27 mouse cellular contexts compared by ENCODE assay signal in genomic region chr13:98652194-98652593, GRCm38 (mm10). TPM values are rescaled to one million over a fixed set of nuclear protein-coding genes. Genes with fewer than 3 reads are reported as not detected.
DNase-seq lines count a peak whose midpoint lies in the region; ATAC-seq lines count a peak whose summit lies in the region.
"Had no signal": no experiment of that assay in that cellular context is flagged by ENCODE, and none has a peak within 500 bp of the region (broad histone marks: within the 10 kb centered on the region; RNA-seq: fewer than 3 reads in every experiment).

No protein-coding gene starts in this region.

- no peaks in the 10 kb centered on the region for H3K27me3 ChIP-seq in intestine, embryonic 16.5 days (replicated peaks; ENCODE audit: control insufficient read depth, insufficient read depth, low read length)
- H3K27me3 ChIP-seq in intestine, embryonic 15.5 days (replicated peaks), result no peaks in the 10 kb centered on the region
- H3K27me3 ChIP-seq: forebrain, embryonic 12.5 days; hindbrain, embryonic 12.5 days; midbrain, embryonic 12.5 days; neural tube, embryonic 13.5 days had no signal

- DNase-seq in layer of hippocampus, adult 9-11 months, result peak; percentile 45
- no peak for DNase-seq in layer of hippocampus, postnatal 36 days
- DNase-seq in testis, postnatal 10 days (ENCODE audit: low spot score), result peak; percentile 30
- no peak for DNase-seq in testis, postnatal 14 days (ENCODE audit: low spot score)
- DNase-seq: cerebellum, adult 2 months; cerebellum, postnatal 36 days; gastrocnemius, postnatal 36 days; kidney, postnatal 36 days; lung, adult 2 months; right cerebral cortex, postnatal 25 days; thymus, postnatal 36 days had no signal

- H3K36me3 ChIP-seq in intestine, embryonic 16.5 days (ENCODE audit: control insufficient read depth, insufficient read depth, low read length), result no peaks in the 10 kb centered on the region
- H3K36me3 ChIP-seq in intestine, embryonic 15.5 days, result no peaks in the 10 kb centered on the region
- H3K36me3 ChIP-seq: embryonic facial prominence, embryonic 10.5 days; forebrain, embryonic 12.5 days; hindbrain, embryonic 12.5 days; midbrain, embryonic 12.5 days; neural tube, embryonic 13.5 days had no signal

- no peaks in the 10 kb centered on the region for H3K9me3 ChIP-seq in intestine, embryonic 16.5 days (ENCODE audit: control insufficient read depth, low read length)
- no peaks in the 10 kb centered on the region for H3K9me3 ChIP-seq in intestine, embryonic 15.5 days
- H3K9me3 ChIP-seq: hindbrain, embryonic 12.5 days; midbrain, embryonic 12.5 days; neural tube, embryonic 13.5 days had no signal

- peaks cover 27% of the 10 kb centered on the region for H3K4me1 ChIP-seq in intestine, embryonic 16.5 days (ENCODE audit: control insufficient read depth, insufficient read depth, low read length)
- peaks cover 27% of the 10 kb centered on the region for H3K4me1 ChIP-seq in intestine, embryonic 15.5 days (replicated peaks)
- H3K4me1 ChIP-seq: forebrain, embryonic 12.5 days; midbrain, embryonic 12.5 days had no signal

- no peak for ATAC-seq in intestine, embryonic 16.5 days
- no peak for ATAC-seq in intestine, embryonic 15.5 days
- ATAC-seq in erythroblast, adult 5-6 weeks (replicated peaks; ENCODE audit: low FRiP score, poor library complexity, severe bottlenecking), result no peak

- WGBS in intestine, embryonic 16.5 days, result 54% methylated on average over 2 of the region's 2 CpGs
- whole genome bisulfite sequencing in intestine, embryonic 15.5 days, result 44% methylated on average over 2 of the region's 2 CpGs

- 0 out of 2 replicates have a peak overlapping the region, but pooled peaks have one; percentile 2 for H3K27ac ChIP-seq in intestine, embryonic 16.5 days (ENCODE audit: low read length)
- H3K27ac ChIP-seq in intestine, embryonic 15.5 days, result no peak overlapping the region
- H3K27ac ChIP-seq: embryonic facial prominence, embryonic 10.5 days; forebrain, embryonic 12.5 days; hindbrain, embryonic 12.5 days; left cerebral cortex, adult 2 months; midbrain, embryonic 12.5 days; neural tube, embryonic 13.5 days had no signal

- H3K4me3 ChIP-seq in intestine, embryonic 16.5 days (ENCODE audit: low read length), result no peak overlapping the region
- H3K4me3 ChIP-seq in intestine, embryonic 15.5 days (replicated peaks), result no peak overlapping the region
- H3K4me3 ChIP-seq: embryonic facial prominence, embryonic 10.5 days; forebrain, embryonic 12.5 days; hindbrain, embryonic 12.5 days; left cerebral cortex, adult 2 months; midbrain, embryonic 12.5 days; neural tube, embryonic 13.5 days had no signal

- no peak overlapping the region for H3K4me2 ChIP-seq in intestine, embryonic 16.5 days (ENCODE audit: low read depth, low read length)
- no peak overlapping the region for H3K4me2 ChIP-seq in intestine, embryonic 15.5 days (replicated peaks)
- H3K4me2 ChIP-seq: forebrain, embryonic 12.5 days; heart, embryonic 11.5 days; hindbrain, embryonic 12.5 days; liver, embryonic 11.5 days; midbrain, embryonic 12.5 days; neural tube, embryonic 13.5 days had no signal

- H3K9ac ChIP-seq in intestine, embryonic 16.5 days (ENCODE audit: low read depth, low read length), result no peak overlapping the region
- H3K9ac ChIP-seq in intestine, embryonic 15.5 days, result no peak overlapping the region
- H3K9ac ChIP-seq: forebrain, embryonic 12.5 days; hindbrain, embryonic 12.5 days; midbrain, embryonic 12.5 days; neural tube, embryonic 13.5 days had no signal

RNA-seq across cellular contexts. Expression of gene Tmem174, which starts 15.0 kb away (rescaled TPM):
- polyA plus RNA-seq in intestine, embryonic 16.5 days (2015; fragmentation: Nextera tagmentation; extraction: Ambion mirVana), result 0.07 and 0.10 TPM in 2 replicates
- polyA plus RNA-seq in intestine, embryonic 15.5 days (2015; fragmentation: Nextera tagmentation; extraction: Ambion mirVana), result 0.06 and 0.09 TPM in 2 replicates
- total RNA-seq in layer of hippocampus, postnatal 36 days (2021), result under 1 TPM in 1 of 2 experiments, not detected in 1; 0.15 TPM
- not detected in 2 replicates for total RNA-seq in erythroblast, adult 5-6 weeks (2015; ENCODE audit: low replicate concordance)
- not detected in 2 replicates for total RNA-seq in erythroblast, adult 5-6 weeks (2017; ENCODE audit: low replicate concordance)
- total RNA-seq: gastrocnemius, postnatal 36 days; heart, postnatal 10 days; megakaryocyte progenitor cell, adult 5-6 weeks had no signal
- polyA plus RNA-seq: C2C12; embryonic facial prominence, embryonic 10.5 days; forebrain, embryonic 12.5 days; hindbrain, embryonic 12.5 days; limb, embryonic 11.5 days; liver, embryonic 11.5 days; lung, adult 2 months; midbrain, embryonic 12.5 days; neural tube, embryonic 13.5 days; testis, adult 2 months had no signal

RNA-seq across cellular contexts. Expression of gene Tmem171, which starts 42.4 kb away (rescaled TPM):
- polyA plus RNA-seq in intestine, embryonic 16.5 days (2015; fragmentation: Nextera tagmentation; extraction: Ambion mirVana), result 36.4 and 43.2 TPM in 2 replicates
- 28.9 and 31.8 TPM in 2 replicates for polyA plus RNA-seq in intestine, embryonic 15.5 days (2015; fragmentation: Nextera tagmentation; extraction: Ambion mirVana)
- 1 to 10 TPM; 1.1 to 1.4 TPM for total RNA-seq in layer of hippocampus, postnatal 36 days (2021)
- not detected in 2 replicates for total RNA-seq in erythroblast, adult 5-6 weeks (2015; ENCODE audit: low replicate concordance)
- 0.98 TPM in 1 of 2 replicates, not detected in the other for total RNA-seq in erythroblast, adult 5-6 weeks (2017; ENCODE audit: low replicate concordance)
- polyA plus RNA-seq: cerebellum, adult 2 months; embryonic facial prominence, embryonic 10.5 days; forebrain, embryonic 12.5 days; limb, embryonic 11.5 days; midbrain, embryonic 12.5 days; neural tube, embryonic 13.5 days had no signal

Comparison
In these comparisons a context has a peak if more than half of its experiments do, and no peak if none do; other contexts are left out.
1. DNase-seq: peak in layer of hippocampus, adult 9-11 months (single experiment) and testis, postnatal 10 days (single experiment); none in layer of hippocampus, postnatal 36 days (0 of 2) and testis, postnatal 14 days (single experiment).